Mouse (Mus musculus): ENCODE data around the gene Olfr374. TPM values are rescaled to one million over a fixed set of nuclear protein-coding genes. Genes with fewer than 3 reads are reported as not detected.

The Olfr374 gene
- polyA plus RNA-seq, 1 experiment: not detected

GRCm38 (mm10) chr8:72133507-72133906 is 26.7 kb downstream of the Olfr374 start:
- no peak for TF ChIP-seq GATA1 (IDR thresholded peaks at IDR 0.05; ENCODE audit: low read length)
- TF ChIP-seq TAL1 (IDR thresholded peaks at IDR 0.05; ENCODE audit: low read length): no peak
- peaks cover 4% of the 10 kb centered on the region; the same call in 1 of the 2 replicates for H3K4me1 ChIP-seq (ENCODE audit: control insufficient read depth)
- peaks cover 56% of the 10 kb centered on the region for H3K27me3 ChIP-seq (ENCODE audit: control insufficient read depth)
- H3K9me3 ChIP-seq (ENCODE audit: control insufficient read depth, low read length): no peaks in the 10 kb centered on the region
- H3K36me3 ChIP-seq (ENCODE audit: control insufficient read depth): no peaks in the 10 kb centered on the region; the same call in 1 of the 2 replicates
- no peak overlapping the region for H3K4me3 ChIP-seq (replicated peaks)

DNA sequence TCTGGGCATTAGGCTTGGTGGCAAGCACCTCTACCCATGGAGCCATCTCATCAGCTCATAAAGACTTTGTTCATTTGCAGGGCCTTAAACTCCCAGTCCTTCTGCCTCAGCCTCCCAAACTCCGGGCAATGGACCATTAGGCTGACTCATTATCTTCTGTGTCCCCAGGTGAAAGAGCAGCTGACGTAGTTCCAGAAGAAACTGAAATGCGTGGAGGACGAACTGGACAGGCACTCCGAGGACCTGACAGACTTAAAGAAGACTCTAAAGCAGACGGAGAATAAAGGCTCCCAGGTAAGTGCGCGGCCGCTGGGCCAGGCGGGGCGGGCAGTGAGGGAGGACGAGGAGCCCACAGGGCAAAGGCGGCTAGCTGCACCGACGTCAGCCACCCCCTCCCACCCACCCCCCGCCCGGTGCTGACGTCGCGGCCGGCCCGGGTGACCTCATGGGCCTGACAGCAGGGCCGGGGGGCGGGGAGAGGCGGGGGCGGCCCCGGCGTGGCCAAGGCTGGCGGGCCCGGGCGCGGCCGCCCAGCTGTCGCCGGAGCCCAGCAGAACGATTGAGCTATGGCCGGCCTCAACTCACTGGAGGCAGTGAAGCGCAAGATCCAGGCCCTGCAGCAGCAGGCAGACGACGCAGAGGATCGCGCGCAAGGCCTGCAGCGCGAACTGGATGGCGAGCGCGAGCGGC is 28.1 kb downstream of the Olfr374 start, which contains the start of gene Tpm4:
Tpm4 (plus strand) TSS at position 220 of the 690 bp plus-strand sequence.
- H3K4me3 ChIP-seq (replicated peaks): peak within 1 kb of the TSS; percentile 61
- TF ChIP-seq TAL1 (IDR thresholded peaks at IDR 0.05; ENCODE audit: low read length): no peak
- TF ChIP-seq GATA1 (IDR thresholded peaks at IDR 0.05; ENCODE audit: low read length): no peak
- peaks cover 4% of the 10 kb centered on the region; the same call in 1 of the 2 replicates for H3K4me1 ChIP-seq (ENCODE audit: control insufficient read depth)
- peaks cover 56% of the 10 kb centered on the region for H3K27me3 ChIP-seq (ENCODE audit: control insufficient read depth)
- H3K9me3 ChIP-seq (ENCODE audit: control insufficient read depth, low read length): no peaks in the 10 kb centered on the region
- no peaks in the 10 kb centered on the region; the same call in 1 of the 2 replicates for H3K36me3 ChIP-seq (ENCODE audit: control insufficient read depth)

GRCm38 (mm10) chr8:72135446-72136301 is 28.8 kb downstream of the Olfr374 start:
- peaks cover 4% of the 10 kb centered on the region; the same call in 1 of the 2 replicates for H3K4me1 ChIP-seq (ENCODE audit: control insufficient read depth)
- no peaks in the 10 kb centered on the region for H3K9me3 ChIP-seq (ENCODE audit: control insufficient read depth, low read length)
- peak overlapping the region; percentile 61 for H3K4me3 ChIP-seq (replicated peaks)
- TF ChIP-seq GATA1 (IDR thresholded peaks at IDR 0.05; ENCODE audit: low read length) (no peak), TAL1 (IDR thresholded peaks at IDR 0.05; ENCODE audit: low read length) (no peak)
- H3K27me3 ChIP-seq (ENCODE audit: control insufficient read depth): peaks cover 56% of the 10 kb centered on the region
- no peaks in the 10 kb centered on the region; the same call in 1 of the 2 replicates for H3K36me3 ChIP-seq (ENCODE audit: control insufficient read depth)

- Histone ChIP-seq H3K4me1 (ENCODE audit: control insufficient read depth) (peaks cover 4% of the 10 kb centered on the region; the same call in 1 of the 2 replicates), H3K27me3 (ENCODE audit: control insufficient read depth) (peaks cover 56% of the 10 kb centered on the region), H3K4me3 (replicated peaks) (peak overlapping the region; percentile 61)
These were observed 29.6 kb downstream of the Olfr374 start for GRCm38 (mm10) chr8:72136302-72136978.

GRCm38 (mm10) chr8:72137431-72137830 is 30.6 kb downstream of the Olfr374 start:
- TF ChIP-seq GATA1 (IDR thresholded peaks at IDR 0.05; ENCODE audit: low read length) (no peak), TAL1 (IDR thresholded peaks at IDR 0.05; ENCODE audit: low read length) (no peak)
- Histone ChIP-seq H3K4me3 (replicated peaks) (no peak overlapping the region), H3K36me3 (ENCODE audit: control insufficient read depth) (no peaks in the 10 kb centered on the region; the same call in 1 of the 2 replicates), H3K4me1 (ENCODE audit: control insufficient read depth) (peaks cover 4% of the 10 kb centered on the region; the same call in 1 of the 2 replicates), H3K27me3 (ENCODE audit: control insufficient read depth) (peaks cover 56% of the 10 kb centered on the region), H3K9me3 (ENCODE audit: control insufficient read depth, low read length) (no peaks in the 10 kb centered on the region)

More at GRCm38 (mm10) chr8:72136302-72136978, 29.6 kb downstream of the Olfr374 start:
- TF ChIP-seq GATA1 (IDR thresholded peaks at IDR 0.05; ENCODE audit: low read length) (no peak), TAL1 (IDR thresholded peaks at IDR 0.05; ENCODE audit: low read length) (no peak)
- H3K9me3 ChIP-seq (ENCODE audit: control insufficient read depth, low read length): no peaks in the 10 kb centered on the region
- H3K36me3 ChIP-seq (ENCODE audit: control insufficient read depth): no peaks in the 10 kb centered on the region; the same call in 1 of the 2 replicates

DNA sequence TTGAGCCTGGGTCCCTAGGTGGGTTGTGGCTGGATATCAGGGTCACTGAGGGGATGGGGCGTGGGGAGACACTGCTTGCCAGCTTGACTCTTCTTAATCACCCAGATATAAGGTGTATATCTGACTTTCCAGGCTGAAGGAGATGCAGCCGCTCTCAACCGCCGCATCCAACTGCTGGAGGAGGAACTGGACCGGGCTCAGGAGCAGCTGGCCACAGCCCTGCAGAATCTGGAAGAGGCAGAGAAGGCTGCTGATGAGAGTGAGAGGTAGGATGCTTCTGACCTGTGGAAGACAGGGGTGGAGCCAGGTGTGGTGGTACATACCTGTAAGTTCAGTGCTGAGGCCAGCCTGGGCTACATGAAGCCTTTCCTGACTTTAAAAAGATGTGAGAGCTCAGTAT is 31.6 kb downstream of the Olfr374 start:
- H3K27me3 ChIP-seq (ENCODE audit: control insufficient read depth): peaks cover 49% of the 10 kb centered on the region
- peaks cover 4% of the 10 kb centered on the region; the same call in 1 of the 2 replicates for H3K4me1 ChIP-seq (ENCODE audit: control insufficient read depth)

DNA sequence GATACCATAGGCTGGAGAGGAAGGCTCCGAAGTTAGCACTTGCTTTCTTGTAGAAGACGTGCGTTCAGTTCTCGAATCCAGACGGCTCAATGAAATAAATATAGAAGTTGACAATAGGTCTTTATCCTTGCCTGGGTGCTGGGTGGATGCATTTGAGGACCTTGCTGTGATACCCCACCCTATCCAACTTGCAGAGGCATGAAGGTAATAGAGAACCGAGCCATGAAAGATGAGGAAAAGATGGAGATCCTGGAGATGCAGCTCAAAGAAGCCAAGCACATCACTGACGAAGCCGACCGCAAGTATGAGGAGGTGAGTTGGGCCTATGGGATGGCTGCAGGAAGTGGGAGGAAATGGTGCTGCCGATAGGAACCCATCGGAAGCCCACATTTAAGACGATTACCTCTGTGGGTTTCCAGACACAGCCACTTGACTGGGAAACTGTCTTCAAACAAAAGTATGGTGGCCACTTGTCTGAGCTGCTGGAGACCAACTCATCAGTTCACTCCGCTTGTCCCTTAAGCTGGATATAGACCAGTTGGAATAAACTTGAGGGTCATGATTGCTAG is 36.5 kb downstream of the Olfr374 start:
- no peaks in the 10 kb centered on the region; the same call in 1 of the 2 replicates for H3K27me3 ChIP-seq (ENCODE audit: control insufficient read depth)
- no peak overlapping the region for H3K4me3 ChIP-seq (replicated peaks)
- H3K4me1 ChIP-seq (ENCODE audit: control insufficient read depth): no peaks in the 10 kb centered on the region
- no peak for TF ChIP-seq TAL1 (IDR thresholded peaks at IDR 0.05; ENCODE audit: low read length)
- TF ChIP-seq GATA1 (IDR thresholded peaks at IDR 0.05; ENCODE audit: low read length): no peak
- no peaks in the 10 kb centered on the region for H3K9me3 ChIP-seq (ENCODE audit: control insufficient read depth, low read length)
- no peaks in the 10 kb centered on the region; the same call in 1 of the 2 replicates for H3K36me3 ChIP-seq (ENCODE audit: control insufficient read depth)

More for the DNA sequence above, 31.6 kb downstream of the Olfr374 start:
- no peak for TF ChIP-seq TAL1 (IDR thresholded peaks at IDR 0.05; ENCODE audit: low read length)
- no peak for TF ChIP-seq GATA1 (IDR thresholded peaks at IDR 0.05; ENCODE audit: low read length)
- Histone ChIP-seq H3K36me3 (ENCODE audit: control insufficient read depth) (no peaks in the 10 kb centered on the region; the same call in 1 of the 2 replicates), H3K9me3 (ENCODE audit: control insufficient read depth, low read length) (no peaks in the 10 kb centered on the region), H3K4me3 (replicated peaks) (no peak overlapping the region)

GRCm38 (mm10) chr8:72144345-72144975 is 37.6 kb downstream of the Olfr374 start:
- Histone ChIP-seq H3K9me3 (ENCODE audit: control insufficient read depth, low read length) (no peaks in the 10 kb centered on the region), H3K4me1 (ENCODE audit: control insufficient read depth) (no peaks in the 10 kb centered on the region), H3K36me3 (ENCODE audit: control insufficient read depth) (no peaks in the 10 kb centered on the region; the same call in 1 of the 2 replicates), H3K4me3 (replicated peaks) (no peak overlapping the region), H3K27me3 (ENCODE audit: control insufficient read depth) (no peaks in the 10 kb centered on the region)
- TF ChIP-seq GATA1 (IDR thresholded peaks at IDR 0.05; ENCODE audit: low read length) (no peak), TAL1 (IDR thresholded peaks at IDR 0.05; ENCODE audit: low read length) (no peak)
